Mouse (Mus musculus): ENCODE measurements around the gene Syt8.

Syt8 gene

GRCm38 (mm10) chr7:142445324-142445723 is 10.7 kb downstream of the Syt8 start:
- DNase-seq (ENCODE audit: low spot score in 2 of 2), result no peak

GRCm38 (mm10) chr7:142446264-142446663 is 11.6 kb downstream of the Syt8 start:
- DNase-seq (ENCODE audit: low spot score in 2 of 2), result no peak

- DNase-seq (ENCODE audit: low spot score in 2 of 2), result no peak
These were observed 14.5 kb downstream of the Syt8 start for GRCm38 (mm10) chr7:142449038-142449617.

GRCm38 (mm10) chr7:142454706-142455105 is 20.1 kb downstream of the Syt8 start:
- no peak for DNase-seq (ENCODE audit: low spot score in 2 of 2)

GRCm38 (mm10) chr7:142455251-142455650 is 20.6 kb downstream of the Syt8 start:
- no peak for DNase-seq (ENCODE audit: low spot score in 2 of 2)

- no peak for DNase-seq (ENCODE audit: low spot score in 2 of 2)
These were observed 22.2 kb downstream of the Syt8 start for GRCm38 (mm10) chr7:142456806-142457205.

- DNase-seq (ENCODE audit: low spot score in 2 of 2), result peak in 1 of 2 experiments; percentile 50
These were observed 22.7 kb downstream of the Syt8 start for GRCm38 (mm10) chr7:142457227-142457811.

GRCm38 (mm10) chr7:142458026-142458425 is 23.4 kb downstream of the Syt8 start:
- no peak for DNase-seq (ENCODE audit: low spot score in 2 of 2)

GRCm38 (mm10) chr7:142458676-142459298 is 24.1 kb downstream of the Syt8 start:
- no peak for DNase-seq (ENCODE audit: low spot score in 2 of 2)

GRCm38 (mm10) chr7:142459299-142459691 is 24.6 kb downstream of the Syt8 start:
- no peak for DNase-seq (ENCODE audit: low spot score in 2 of 2)

- DNase-seq (ENCODE audit: low spot score in 2 of 2), result no peak
These were observed 26.0 kb downstream of the Syt8 start, which contains the start of gene Lsp1 for GRCm38 (mm10) chr7:142460636-142461077. Gene Lsp1, plus strand, starts transcription at chr7:142460809.

GRCm38 (mm10) chr7:142461446-142461845 is 26.8 kb downstream of the Syt8 start:
- DNase-seq (ENCODE audit: low spot score in 2 of 2), result no peak

GRCm38 (mm10) chr7:142462190-142462589 is 27.5 kb downstream of the Syt8 start:
- DNase-seq (ENCODE audit: low spot score in 2 of 2), result no peak

GRCm38 (mm10) chr7:142462594-142463078 is 28.0 kb downstream of the Syt8 start:
- DNase-seq (ENCODE audit: low spot score in 2 of 2), result no peak

GRCm38 (mm10) chr7:142470171-142470691 is 35.6 kb downstream of the Syt8 start:
- no peak for DNase-seq (ENCODE audit: low spot score in 2 of 2)

GRCm38 (mm10) chr7:142470808-142471413 is 36.3 kb downstream of the Syt8 start:
- no peak for DNase-seq (ENCODE audit: low spot score in 2 of 2)

- DNase-seq (ENCODE audit: low spot score in 2 of 2), result no peak
These were observed 36.8 kb downstream of the Syt8 start for GRCm38 (mm10) chr7:142471414-142471861.

GRCm38 (mm10) chr7:142471884-142472570 is 37.4 kb downstream of the Syt8 start:
- no peak for DNase-seq (ENCODE audit: low spot score in 2 of 2)

GRCm38 (mm10) chr7:142472936-142473335 is 38.3 kb downstream of the Syt8 start:
- no peak for DNase-seq (ENCODE audit: low spot score in 2 of 2)

GRCm38 (mm10) chr7:142473476-142473875 is 38.8 kb downstream of the Syt8 start:
- no peak for DNase-seq (ENCODE audit: low spot score in 2 of 2)

- DNase-seq (ENCODE audit: low spot score in 2 of 2), result no peak
These were observed 40.1 kb downstream of the Syt8 start for GRCm38 (mm10) chr7:142474799-142475198.

GRCm38 (mm10) chr7:142475641-142476040 is 41.0 kb downstream of the Syt8 start:
- no peak for DNase-seq (ENCODE audit: low spot score in 2 of 2)

Measured in frontal cortex, postnatal 36 days (tissue).